Mouse (Mus musculus): ENCODE results near the gene Mapk8ip3. TPM values are rescaled to one million over a fixed set of nuclear protein-coding genes. Genes with fewer than 3 reads are reported as not detected.

Gene Mapk8ip3
- 200 to 220 TPM (median 218 TPM) in 4 replicates for total RNA-seq (2023; ENCODE audit: inconsistent age)

DNA sequence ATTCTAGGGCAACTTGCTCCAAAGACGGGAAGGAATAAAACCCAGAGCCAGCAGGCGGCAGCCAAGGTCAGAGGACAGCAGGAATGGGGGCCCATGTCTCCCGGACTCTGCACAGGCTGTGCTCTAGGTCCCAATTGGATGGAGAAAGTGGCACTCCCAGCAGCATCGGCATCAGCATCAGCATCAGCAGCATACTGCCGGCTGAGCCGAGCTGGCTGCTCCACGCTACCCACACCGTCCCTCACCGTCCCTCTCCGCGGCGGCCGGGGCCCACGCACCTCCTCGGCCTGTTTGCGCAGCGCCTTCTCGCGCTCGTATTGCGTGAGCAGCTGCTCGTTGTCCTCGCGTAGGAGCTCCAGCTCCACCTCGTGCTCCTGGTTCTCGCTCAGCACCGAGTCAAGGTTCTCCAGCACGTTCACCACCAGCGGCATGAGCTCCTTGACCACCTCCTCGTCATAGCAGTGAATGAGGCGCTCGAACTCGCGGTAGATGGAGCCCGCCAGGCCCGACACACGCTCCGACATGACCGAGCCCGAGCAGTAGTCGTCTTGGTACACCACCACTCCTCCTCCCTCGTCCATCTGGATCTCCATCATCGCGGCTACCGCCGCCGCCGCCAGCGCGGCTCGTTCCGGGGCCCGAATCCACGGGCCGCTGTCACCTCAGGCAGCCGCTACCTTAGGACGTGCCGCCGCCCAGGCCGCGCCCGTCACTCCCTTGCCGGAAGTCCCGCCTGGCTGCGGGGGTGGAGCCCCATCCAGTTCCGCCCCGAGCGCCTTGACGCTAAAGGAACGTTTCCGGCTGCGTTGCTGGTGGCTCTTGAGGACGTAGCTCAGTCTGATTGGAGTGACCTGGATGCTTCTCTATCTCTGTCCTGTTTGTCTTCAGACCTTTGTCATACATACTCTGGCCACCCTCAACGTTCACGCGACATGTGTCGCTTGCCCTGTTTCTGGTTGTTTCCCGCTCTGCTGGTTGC is at the start of gene Mapk8ip3:
Mapk8ip3 (minus strand) TSS at position 719 of the 979 bp plus-strand sequence.

DNA sequence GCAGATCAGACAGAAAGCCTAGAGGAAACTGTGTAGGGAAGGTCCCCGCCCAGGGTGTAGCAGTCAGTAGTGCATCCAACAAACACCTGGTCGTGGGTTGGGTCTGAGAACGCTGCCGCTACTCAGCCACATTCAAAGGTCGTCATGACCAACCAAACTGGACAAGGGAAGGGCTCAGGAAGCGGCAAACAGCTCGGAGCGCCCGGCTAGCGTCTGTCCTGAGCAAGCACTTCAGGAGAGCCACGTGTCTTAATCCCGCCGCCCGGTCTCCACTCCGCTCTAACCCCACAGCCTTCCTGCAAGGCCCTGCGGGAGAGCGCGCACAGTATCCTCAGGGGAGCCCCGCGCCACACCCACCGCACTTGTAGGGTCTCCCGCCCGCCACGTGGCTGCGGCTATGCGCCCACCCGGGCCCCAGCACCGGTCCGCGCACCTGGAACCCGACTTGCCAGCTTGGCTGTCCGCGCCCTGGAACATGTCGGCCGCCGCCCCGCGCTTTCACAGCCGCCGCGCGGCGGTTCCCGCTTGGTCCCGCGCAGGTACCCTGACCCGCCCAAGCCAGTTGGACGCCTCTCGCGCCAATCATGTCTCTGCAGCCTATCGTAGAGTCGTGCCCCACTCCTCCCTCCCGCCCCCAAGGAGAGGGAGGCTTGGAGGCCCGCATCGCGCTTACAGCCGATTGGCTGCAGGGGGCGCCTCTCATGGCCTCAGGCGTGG is 23.5 kb upstream of the Mapk8ip3 start, which contains the start of gene Jpt2:
Jpt2 (minus strand) TSS at position 555 of the 717 bp plus-strand sequence.

DNA sequence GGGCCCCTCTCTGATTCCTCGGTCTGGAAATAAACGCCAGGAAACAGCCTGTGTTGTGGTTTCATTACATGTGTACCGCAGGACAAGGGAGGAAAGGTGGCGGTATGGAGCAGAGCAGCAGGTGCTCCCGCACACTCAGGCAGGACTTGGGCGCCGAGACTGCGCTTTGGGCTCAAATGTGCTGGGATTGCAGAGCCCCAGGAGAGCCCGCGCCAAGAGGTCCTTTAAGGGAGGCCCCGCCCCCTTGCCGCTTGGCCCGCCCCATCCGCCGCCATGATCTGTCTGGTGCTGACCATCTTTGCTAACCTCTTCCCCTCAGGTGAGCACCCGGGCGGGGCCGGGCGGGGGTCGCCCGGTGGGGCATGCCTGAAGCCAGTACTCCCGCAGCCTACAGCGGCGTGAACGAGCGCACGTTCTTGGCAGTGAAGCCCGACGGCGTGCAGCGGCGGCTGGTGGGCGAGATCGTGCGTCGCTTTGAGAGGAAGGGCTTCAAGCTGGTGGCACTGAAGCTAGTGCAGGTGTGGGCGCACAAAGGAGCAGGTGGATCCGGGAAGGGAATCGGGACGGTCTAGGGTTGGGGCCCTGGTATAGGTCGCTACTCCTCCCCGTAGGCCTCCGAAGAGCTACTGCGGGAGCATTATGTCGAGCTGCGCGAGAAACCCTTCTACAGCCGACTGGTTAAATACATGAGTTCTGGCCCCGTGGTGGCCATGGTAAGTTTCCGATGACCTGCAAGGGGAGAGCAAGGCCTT is 40.4 kb downstream of the Mapk8ip3 start, which contains the start of gene Nme3:
Nme3 (plus strand) TSS at position 260 of the 752 bp plus-strand sequence.

DNA sequence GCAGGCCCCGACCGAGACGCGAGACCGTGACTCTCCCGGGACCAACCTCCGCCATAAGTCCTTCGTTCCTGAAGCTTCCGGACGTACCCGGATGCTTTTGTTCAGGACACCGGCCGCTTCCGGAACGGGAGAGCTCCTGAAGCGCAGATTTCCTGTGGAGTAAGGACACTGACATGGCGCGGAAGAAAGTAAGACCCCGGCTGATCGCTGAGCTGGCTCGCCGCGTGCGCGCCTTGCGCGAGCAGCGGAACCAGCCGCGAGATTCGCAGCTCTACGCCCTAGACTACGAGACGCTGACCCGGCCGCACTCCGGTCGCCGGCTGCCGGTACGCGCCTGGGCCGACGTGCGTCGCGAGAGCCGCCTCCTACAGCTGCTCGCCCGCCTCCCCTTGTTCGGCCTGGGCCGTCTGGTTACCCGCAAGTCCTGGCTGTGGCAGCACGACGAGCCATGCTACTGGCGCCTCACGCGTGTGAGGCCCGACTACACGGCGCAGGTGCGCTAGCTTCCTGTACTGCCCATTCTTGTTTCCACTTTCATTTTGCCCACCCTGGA is 41.7 kb downstream of the Mapk8ip3 start, which contains the start of the genes Eme2 and Mrps34:
Eme2 (minus strand) TSS at position 93 of the 553 bp plus-strand sequence.
Mrps34 (plus strand) TSS at position 122 of the 553 bp plus-strand sequence.

GRCm38 (mm10) chr17:24886134-24886931 is 50.4 kb downstream of the Mapk8ip3 start, which contains the start of the genes Nubp2 and Spsb3:
Gene Nubp2, minus strand, starts transcription at chr17:24886349.
Gene Spsb3, plus strand, starts transcription at chr17:24886643.

DNA sequence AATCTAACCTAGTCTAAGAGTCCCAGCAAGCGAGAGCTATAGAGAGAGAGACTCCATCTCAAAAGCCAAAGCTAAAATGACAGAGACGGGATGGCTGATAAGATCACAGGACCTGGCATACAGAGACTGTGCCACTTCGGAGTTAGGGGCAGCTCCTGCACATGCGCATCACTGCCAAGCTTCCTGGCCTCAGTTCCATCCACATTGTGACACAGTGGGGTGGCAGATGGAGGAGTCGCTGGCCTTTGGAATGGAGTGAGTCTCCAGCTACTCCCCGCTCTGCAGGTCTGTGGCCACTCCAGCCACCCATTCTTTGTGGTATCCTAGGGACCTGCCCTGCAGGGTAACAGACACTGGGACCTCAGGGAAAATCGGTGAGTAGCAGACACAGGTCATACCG is 71.0 kb downstream of the Mapk8ip3 start, which contains the start of gene Igfals:
Igfals (plus strand) TSS at position 222 of the 400 bp plus-strand sequence.

GRCm38 (mm10) chr17:24850065-24850772 is 86.6 kb downstream of the Mapk8ip3 start, which contains the start of gene Fahd1:
Gene Fahd1, minus strand, starts transcription at chr17:24850364.

Other genes with a start within 250 kb of the Mapk8ip3 start
- not detected in 4 replicates for gene Syngr3, start 247.0 kb downstream of the Mapk8ip3 start, total RNA-seq (2023; ENCODE audit: inconsistent age)
- 16.9 to 18.7 TPM (median 18.1 TPM) in 4 replicates for gene Gfer, start 240.8 kb downstream of the Mapk8ip3 start, total RNA-seq (2023; ENCODE audit: inconsistent age)
- 7.7 to 11.6 TPM (median 8.4 TPM) in 4 replicates for gene Noxo1, start 240.7 kb downstream of the Mapk8ip3 start, total RNA-seq (2023; ENCODE audit: inconsistent age)
- gene Tbl3, start 229.3 kb downstream of the Mapk8ip3 start, total RNA-seq (2023; ENCODE audit: inconsistent age) = 31.4 to 36.1 TPM (median 33.4 TPM) in 4 replicates
- gene Rnf151, start 218.9 kb downstream of the Mapk8ip3 start, total RNA-seq (2023; ENCODE audit: inconsistent age) = 0.78 TPM in 1 of 4 replicates, not detected in the others
- gene Rps2, start 218.9 kb downstream of the Mapk8ip3 start, total RNA-seq (2023; ENCODE audit: inconsistent age) = 1,210 to 1,288 TPM (median 1,234 TPM) in 4 replicates
- 71.7 to 80.7 TPM (median 73.5 TPM) in 4 replicates for gene Ndufb10, start 212.5 kb downstream of the Mapk8ip3 start, total RNA-seq (2023; ENCODE audit: inconsistent age)
- not detected in 4 replicates for gene Rpl3l, start 209.2 kb downstream of the Mapk8ip3 start, total RNA-seq (2023; ENCODE audit: inconsistent age)
- 29.6 to 37.8 TPM (median 32.9 TPM) in 4 replicates for gene Msrb1, start 200.3 kb downstream of the Mapk8ip3 start, total RNA-seq (2023; ENCODE audit: inconsistent age)
- not detected in 4 replicates for gene Hs3st6, start 184.0 kb downstream of the Mapk8ip3 start, total RNA-seq (2023; ENCODE audit: inconsistent age)
- gene Meiob, start 132.7 kb downstream of the Mapk8ip3 start, total RNA-seq (2023; ENCODE audit: inconsistent age) = not detected in 4 replicates
- 27.5 to 30.3 TPM (median 27.9 TPM) in 4 replicates for gene Hagh, start 96.8 kb downstream of the Mapk8ip3 start, total RNA-seq (2023; ENCODE audit: inconsistent age)
- gene Fahd1, start 86.6 kb downstream of the Mapk8ip3 start, total RNA-seq (2023; ENCODE audit: inconsistent age) = 2.0 to 2.5 TPM (median 2.2 TPM) in 4 replicates
- 0.54 to 1.4 TPM (median 0.66 TPM) in 3 of 4 replicates, not detected in the other for gene Igfals, start 71.0 kb downstream of the Mapk8ip3 start, total RNA-seq (2023; ENCODE audit: inconsistent age)
- gene Nubp2, start 50.6 kb downstream of the Mapk8ip3 start, total RNA-seq (2023; ENCODE audit: inconsistent age) = 54.8 to 67.5 TPM (median 67.0 TPM) in 4 replicates
- gene Spsb3, start 50.3 kb downstream of the Mapk8ip3 start, total RNA-seq (2023; ENCODE audit: inconsistent age) = 26.0 to 31.7 TPM (median 30.6 TPM) in 4 replicates
- 65.6 to 76.2 TPM (median 68.2 TPM) in 4 replicates for gene Eme2, start 41.9 kb downstream of the Mapk8ip3 start, total RNA-seq (2023; ENCODE audit: inconsistent age)
- 26.8 to 35.6 TPM (median 29.2 TPM) in 4 replicates for gene Mrps34, start 41.9 kb downstream of the Mapk8ip3 start, total RNA-seq (2023; ENCODE audit: inconsistent age)
- 23.0 to 37.2 TPM (median 27.7 TPM) in 4 replicates for gene Nme3, start 40.5 kb downstream of the Mapk8ip3 start, total RNA-seq (2023; ENCODE audit: inconsistent age)
- 28.7 to 38.2 TPM (median 33.4 TPM) in 4 replicates for gene Jpt2, start 23.7 kb upstream of the Mapk8ip3 start, total RNA-seq (2023; ENCODE audit: inconsistent age)
- 38.2 to 47.6 TPM (median 41.7 TPM) in 4 replicates for gene Cramp1l, start 78.8 kb upstream of the Mapk8ip3 start, total RNA-seq (2023; ENCODE audit: inconsistent age)
- gene Ift140, start 79.1 kb upstream of the Mapk8ip3 start, total RNA-seq (2023; ENCODE audit: inconsistent age) = 66.0 to 71.9 TPM (median 68.3 TPM) in 4 replicates
- gene Tmem204, start 146.6 kb upstream of the Mapk8ip3 start, total RNA-seq (2023; ENCODE audit: inconsistent age) = not detected in 4 replicates
- gene Telo2, start 179.0 kb upstream of the Mapk8ip3 start, total RNA-seq (2023; ENCODE audit: inconsistent age) = 30.5 to 38.6 TPM (median 33.5 TPM) in 4 replicates
- not detected in 4 replicates for gene Ptx4, start 183.8 kb upstream of the Mapk8ip3 start, total RNA-seq (2023; ENCODE audit: inconsistent age)
- 41.6 to 51.0 TPM (median 43.7 TPM) in 4 replicates for gene Clcn7, start 196.4 kb upstream of the Mapk8ip3 start, total RNA-seq (2023; ENCODE audit: inconsistent age)
- gene Ccdc154, start 225.5 kb upstream of the Mapk8ip3 start, total RNA-seq (2023; ENCODE audit: inconsistent age) = 0.29 to 0.42 TPM (median 0.36 TPM) in 3 of 4 replicates, not detected in the other
- gene Gm38655, start 238.5 kb upstream of the Mapk8ip3 start, total RNA-seq (2023; ENCODE audit: inconsistent age) = not detected in 4 replicates
- 14.1 to 16.3 TPM (median 14.7 TPM) in 4 replicates for gene BC003965, start 247.6 kb upstream of the Mapk8ip3 start, total RNA-seq (2023; ENCODE audit: inconsistent age)